Mouse (Mus musculus): Measurements from ENCODE around the gene Adgrg6. TPM values are rescaled to one million over a fixed set of nuclear protein-coding genes. Genes with fewer than 3 reads are reported as not detected.

Adgrg6 gene
- total RNA-seq (2021): 1 to 10 TPM; 3.3 to 4.7 TPM

- DNase-seq (ENCODE audit: extremely low spot score in 1 of 2, low spot score in 2 of 2): peak in 1 of 2 experiments; percentile 70
- intact Hi-C loops (cut with DNase I): no loop called here
These were observed at the start of gene Adgrg6 for GRCm38 (mm10) chr10:14544941-14545717. TSS of gene Adgrg6 (minus strand) at chr10:14545659.

- DNase-seq (ENCODE audit: extremely low spot score in 1 of 2, low spot score in 2 of 2): no peak
- intact Hi-C loops (cut with DNase I): no loop called here
These were observed 46.8 kb upstream of the Adgrg6 start for GRCm38 (mm10) chr10:14592215-14592614.

GRCm38 (mm10) chr10:14590816-14591215, 45.4 kb upstream of the Adgrg6 start:
- intact Hi-C loops (cut with DNase I): no loop called here

GRCm38 (mm10) chr10:14589667-14590066, 44.2 kb upstream of the Adgrg6 start:
- intact Hi-C loops (cut with DNase I): no loop called here

More at GRCm38 (mm10) chr10:14590816-14591215, 45.4 kb upstream of the Adgrg6 start:
- no peak for DNase-seq (ENCODE audit: extremely low spot score in 1 of 2, low spot score in 2 of 2)

GRCm38 (mm10) chr10:14583496-14583895, 38.0 kb upstream of the Adgrg6 start:
- DNase-seq (ENCODE audit: extremely low spot score in 1 of 2, low spot score in 2 of 2): no peak

More at GRCm38 (mm10) chr10:14589667-14590066, 44.2 kb upstream of the Adgrg6 start:
- DNase-seq (ENCODE audit: extremely low spot score in 1 of 2, low spot score in 2 of 2): no peak

GRCm38 (mm10) chr10:14574255-14574654, 28.8 kb upstream of the Adgrg6 start:
- intact Hi-C loops (cut with DNase I): no loop called here

More at GRCm38 (mm10) chr10:14583496-14583895, 38.0 kb upstream of the Adgrg6 start:
- intact Hi-C loops (cut with DNase I): no loop called here

GRCm38 (mm10) chr10:14571143-14571542, 25.7 kb upstream of the Adgrg6 start:
- intact Hi-C loops (cut with DNase I): no loop called here
- no peak for DNase-seq (ENCODE audit: extremely low spot score in 1 of 2, low spot score in 2 of 2)

More at GRCm38 (mm10) chr10:14574255-14574654, 28.8 kb upstream of the Adgrg6 start:
- no peak for DNase-seq (ENCODE audit: extremely low spot score in 1 of 2, low spot score in 2 of 2)

- intact Hi-C loops (cut with DNase I): no loop called here
- DNase-seq (ENCODE audit: extremely low spot score in 1 of 2, low spot score in 2 of 2): no peak
These were observed 25.2 kb upstream of the Adgrg6 start for GRCm38 (mm10) chr10:14570616-14571015.

GRCm38 (mm10) chr10:14546111-14546551, 672 bp upstream of the Adgrg6 start:
- intact Hi-C loops (cut with DNase I): no loop called here

GRCm38 (mm10) chr10:14544608-14544940, 885 bp downstream of the Adgrg6 start:
- intact Hi-C loops (cut with DNase I): no loop called here
- DNase-seq (ENCODE audit: extremely low spot score in 1 of 2, low spot score in 2 of 2): no peak

More at GRCm38 (mm10) chr10:14546111-14546551, 672 bp upstream of the Adgrg6 start:
- no peak for DNase-seq (ENCODE audit: extremely low spot score in 1 of 2, low spot score in 2 of 2)

GRCm38 (mm10) chr10:14543511-14544067, 1.9 kb downstream of the Adgrg6 start:
- DNase-seq (ENCODE audit: extremely low spot score in 1 of 2, low spot score in 2 of 2): no peak
- intact Hi-C loops (cut with DNase I): no loop called here

- intact Hi-C loops (cut with DNase I): no loop called here
- no peak for DNase-seq (ENCODE audit: extremely low spot score in 1 of 2, low spot score in 2 of 2)
These were observed 8.4 kb downstream of the Adgrg6 start for GRCm38 (mm10) chr10:14537102-14537501.

GRCm38 (mm10) chr10:14531090-14531489, 14.4 kb downstream of the Adgrg6 start:
- DNase-seq (ENCODE audit: extremely low spot score in 1 of 2, low spot score in 2 of 2): no peak
- intact Hi-C loops (cut with DNase I): no loop called here

GRCm38 (mm10) chr10:14530670-14531069, 14.8 kb downstream of the Adgrg6 start:
- no peak for DNase-seq (ENCODE audit: extremely low spot score in 1 of 2, low spot score in 2 of 2)
- intact Hi-C loops (cut with DNase I): no loop called here

GRCm38 (mm10) chr10:14527765-14528164, 17.7 kb downstream of the Adgrg6 start:
- intact Hi-C loops (cut with DNase I): no loop called here
- no peak for DNase-seq (ENCODE audit: extremely low spot score in 1 of 2, low spot score in 2 of 2)

GRCm38 (mm10) chr10:14522729-14523128, 22.7 kb downstream of the Adgrg6 start:
- intact Hi-C loops (cut with DNase I): no loop called here
- DNase-seq (ENCODE audit: extremely low spot score in 1 of 2, low spot score in 2 of 2): no peak

- intact Hi-C loops (cut with DNase I): no loop called here
- no peak for DNase-seq (ENCODE audit: extremely low spot score in 1 of 2, low spot score in 2 of 2)
These were observed 24.4 kb downstream of the Adgrg6 start for GRCm38 (mm10) chr10:14520912-14521675.

- intact Hi-C loops (cut with DNase I): no loop called here
These were observed 27.6 kb downstream of the Adgrg6 start for GRCm38 (mm10) chr10:14517909-14518308.

GRCm38 (mm10) chr10:14511904-14512663, 33.4 kb downstream of the Adgrg6 start:
- DNase-seq (ENCODE audit: extremely low spot score in 1 of 2, low spot score in 2 of 2): no peak
- intact Hi-C loops (cut with DNase I): no loop called here

More at GRCm38 (mm10) chr10:14517909-14518308, 27.6 kb downstream of the Adgrg6 start:
- no peak for DNase-seq (ENCODE audit: extremely low spot score in 1 of 2, low spot score in 2 of 2)

Data from left cerebral cortex, postnatal 10 days (tissue).